Mouse (Mus musculus): Measurements from ENCODE around the gene Tgfb1.
"Not testable (repeated sequence)": the region's sequence is repeated elsewhere in the genome, so short reads cannot be mapped to it uniquely, and the experiment has no call there.

Tgfb1 gene

GRCm38 (mm10) chr7:25705801-25706251 lies 19.0 kb downstream of the Tgfb1 start:
- DNase-seq (ENCODE audit: low read depth, low spot score), result peak; percentile 65

- no peak for DNase-seq (ENCODE audit: low read depth, low spot score)
Observed at GRCm38 (mm10) chr7:25706578-25707170, 19.9 kb downstream of the Tgfb1 start.

- DNase-seq (ENCODE audit: low read depth, low spot score), result no peak
Observed at GRCm38 (mm10) chr7:25707581-25708292, 20.9 kb downstream of the Tgfb1 start.

GRCm38 (mm10) chr7:25709961-25710360 lies 23.2 kb downstream of the Tgfb1 start:
- DNase-seq (ENCODE audit: low read depth, low spot score), result no peak

- no peak for DNase-seq (ENCODE audit: low read depth, low spot score)
Observed at GRCm38 (mm10) chr7:25710519-25711130, 23.8 kb downstream of the Tgfb1 start.

- DNase-seq (ENCODE audit: low read depth, low spot score), result no peak
Observed at GRCm38 (mm10) chr7:25711165-25711564, 24.4 kb downstream of the Tgfb1 start.

GRCm38 (mm10) chr7:25711731-25712197 lies 25.0 kb downstream of the Tgfb1 start:
- peak; percentile 92 for DNase-seq (ENCODE audit: low read depth, low spot score)

- no peak for DNase-seq (ENCODE audit: low read depth, low spot score)
Observed at GRCm38 (mm10) chr7:25712801-25713200, 26.0 kb downstream of the Tgfb1 start.

- no peak for DNase-seq (ENCODE audit: low read depth, low spot score)
Observed at GRCm38 (mm10) chr7:25714581-25714980, 27.8 kb downstream of the Tgfb1 start.

- DNase-seq (ENCODE audit: low read depth, low spot score), result no peak
Observed at GRCm38 (mm10) chr7:25715731-25716271, 29.0 kb downstream of the Tgfb1 start.

- no peak for DNase-seq (ENCODE audit: low read depth, low spot score)
Observed at GRCm38 (mm10) chr7:25717478-25717877, 30.7 kb downstream of the Tgfb1 start.

GRCm38 (mm10) chr7:25718788-25719417 lies 32.1 kb downstream of the Tgfb1 start, which contains the start of gene Ccdc97:
TSS of gene Ccdc97 (minus strand) at chr7:25719088.
- DNase-seq (ENCODE audit: low read depth, low spot score), result peak; percentile 93

GRCm38 (mm10) chr7:25719761-25720610 lies 33.2 kb downstream of the Tgfb1 start:
- peak; percentile 80 for DNase-seq (ENCODE audit: low read depth, low spot score)

- no peak for DNase-seq (ENCODE audit: low read depth, low spot score)
Observed at GRCm38 (mm10) chr7:25720760-25721159, 34.0 kb downstream of the Tgfb1 start.

GRCm38 (mm10) chr7:25721776-25722175 lies 35.0 kb downstream of the Tgfb1 start:
- DNase-seq (ENCODE audit: low read depth, low spot score), result not testable (repeated sequence)

GRCm38 (mm10) chr7:25725886-25726285 lies 39.1 kb downstream of the Tgfb1 start:
- no peak for DNase-seq (ENCODE audit: low read depth, low spot score)

- no peak for DNase-seq (ENCODE audit: low read depth, low spot score)
Observed at GRCm38 (mm10) chr7:25727800-25728199, 41.0 kb downstream of the Tgfb1 start.

- no peak for DNase-seq (ENCODE audit: low read depth, low spot score)
Observed at GRCm38 (mm10) chr7:25729396-25729795, 42.6 kb downstream of the Tgfb1 start.

GRCm38 (mm10) chr7:25729862-25730261 lies 43.1 kb downstream of the Tgfb1 start:
- peak; percentile 60 for DNase-seq (ENCODE audit: low read depth, low spot score)

GRCm38 (mm10) chr7:25731294-25732055 lies 44.7 kb downstream of the Tgfb1 start:
- DNase-seq (ENCODE audit: low read depth, low spot score), result no peak
